Mouse (Mus musculus): Measurements from ENCODE around the gene Pcp4. TPM values are rescaled to one million over a fixed set of nuclear protein-coding genes. Genes with fewer than 3 reads are reported as not detected.
"Not testable (repeated sequence)": the region's sequence is repeated elsewhere in the genome, so short reads cannot be mapped to it uniquely, and the experiment has no call there.

Gene Pcp4
- 0.33 TPM in 1 of 2 replicates, not detected in the other for polyA plus RNA-seq (2016; fragmentation: Nextera tagmentation; extraction: Ambion mirVana)

GRCm38 (mm10) chr16:96467445-96467844 is at the start of gene Pcp4:
TSS of gene Pcp4 (plus strand) at chr16:96467606.
- Histone ChIP-seq H3K27me3 (replicated peaks) (0 out of 2 replicates have a peak, but pooled peaks cover 4% of the 10 kb centered on the region), H3K4me3 (no peak within 1 kb of the TSS), H3K9ac (no peak within 1 kb of the TSS), H3K36me3 (no peaks in the 10 kb centered on the region), H3K4me2 (no peak within 1 kb of the TSS), H3K4me1 (no peaks in the 10 kb centered on the region), H3K27ac (no peak within 1 kb of the TSS), H3K9me3 (replicated peaks) (no peaks in the 10 kb centered on the region)
- no peak for ATAC-seq
- WGBS (ENCODE audit: insufficient replicate concordance): 12% methylated on average over 8 of the region's 8 CpGs

DNA sequence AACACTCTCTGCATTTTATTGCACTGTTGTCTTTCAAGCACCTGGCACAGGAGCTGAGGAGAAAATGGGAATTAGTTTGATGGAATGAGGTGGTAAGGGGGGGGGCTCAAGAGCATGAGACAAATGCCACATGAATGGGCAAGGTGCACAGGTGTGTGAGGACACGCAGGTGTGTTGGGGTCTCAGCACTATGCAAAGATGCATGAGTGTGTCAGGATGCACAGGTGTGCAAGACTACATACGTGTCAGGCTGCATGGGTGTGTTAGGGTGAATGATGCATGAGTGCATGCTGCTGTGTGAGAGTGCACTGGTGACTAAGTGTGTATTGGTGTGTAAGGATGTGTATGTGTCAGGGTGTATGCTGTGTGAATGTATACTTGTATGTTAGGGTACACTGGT is 42.4 kb upstream of the Pcp4 start:
- 62% methylated on average over 2 of the region's 2 CpGs for WGBS (ENCODE audit: insufficient replicate concordance)
- H3K27me3 ChIP-seq (replicated peaks): 0 out of 2 replicates have a peak, but pooled peaks cover 5% of the 10 kb centered on the region
- no peak overlapping the region for H3K4me3 ChIP-seq

DNA sequence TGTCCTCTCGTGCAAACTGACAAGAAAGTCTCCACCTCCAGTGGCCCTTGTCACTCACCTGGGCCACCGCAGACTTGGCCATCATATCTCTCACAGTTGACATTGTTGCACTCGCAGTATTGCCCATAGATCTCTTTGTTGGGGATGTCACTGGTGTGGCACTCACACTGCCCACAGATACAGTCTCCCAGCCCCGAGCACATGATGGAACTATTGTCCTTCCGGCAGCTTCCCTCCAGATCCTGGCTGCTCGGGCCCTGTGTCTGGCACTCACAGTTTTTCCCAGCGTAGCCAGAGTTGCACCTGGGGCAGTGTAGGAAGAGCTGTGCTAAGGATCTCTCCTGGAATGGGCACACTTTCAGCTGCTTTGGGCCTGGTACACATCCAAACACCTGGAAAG is 40.7 kb upstream of the Pcp4 start:
- Histone ChIP-seq H3K4me2 (no peak overlapping the region), H3K4me1 (no peaks in the 10 kb centered on the region)
- 61% methylated on average over 7 of the region's 7 CpGs for WGBS (ENCODE audit: insufficient replicate concordance)

More for the DNA sequence above, 42.4 kb upstream of the Pcp4 start:
- Histone ChIP-seq H3K27ac (no peak overlapping the region), H3K4me2 (no peak overlapping the region), H3K9ac (no peak overlapping the region), H3K36me3 (no peaks in the 10 kb centered on the region), H3K9me3 (replicated peaks) (no peaks in the 10 kb centered on the region), H3K4me1 (no peaks in the 10 kb centered on the region)
- no peak for ATAC-seq

GRCm38 (mm10) chr16:96429046-96429445 is 38.4 kb upstream of the Pcp4 start:
- Histone ChIP-seq H3K36me3 (no peaks in the 10 kb centered on the region), H3K4me1 (no peaks in the 10 kb centered on the region), H3K9ac (no peak overlapping the region), H3K27me3 (replicated peaks) (0 out of 2 replicates have a peak, but pooled peaks cover 5% of the 10 kb centered on the region), H3K4me3 (no peak overlapping the region), H3K27ac (no peak overlapping the region), H3K9me3 (replicated peaks) (no peaks in the 10 kb centered on the region), H3K4me2 (no peak overlapping the region)
- 39% methylated on average over 3 of the region's 3 CpGs for WGBS (ENCODE audit: insufficient replicate concordance)
- no peak for ATAC-seq

More for the DNA sequence above, 40.7 kb upstream of the Pcp4 start:
- H3K4me3 ChIP-seq: no peak overlapping the region
- no peak overlapping the region for H3K27ac ChIP-seq
- H3K9me3 ChIP-seq (replicated peaks): no peaks in the 10 kb centered on the region
- H3K27me3 ChIP-seq (replicated peaks): 0 out of 2 replicates have a peak, but pooled peaks cover 5% of the 10 kb centered on the region
- no peaks in the 10 kb centered on the region for H3K36me3 ChIP-seq
- ATAC-seq: no peak
- H3K9ac ChIP-seq: no peak overlapping the region

DNA sequence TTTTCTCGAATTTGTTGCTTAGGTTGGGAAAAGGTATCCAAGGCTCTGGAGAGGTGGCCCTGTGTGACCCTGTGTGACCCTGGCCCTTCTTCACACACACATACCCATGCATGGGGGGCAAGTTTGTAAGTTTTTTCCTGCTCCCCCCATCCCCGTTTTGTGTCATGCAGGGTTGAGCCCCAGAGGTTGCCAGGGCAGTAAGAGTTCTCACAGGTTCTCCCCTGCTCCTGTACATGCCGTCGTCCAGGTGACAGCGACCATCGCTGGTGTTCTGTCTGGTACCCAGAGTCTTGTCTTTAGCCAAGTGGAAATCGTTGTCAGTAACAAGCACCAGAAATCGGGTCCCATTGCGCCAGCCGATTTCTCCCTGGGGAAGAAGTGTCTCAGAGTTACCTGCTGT is 34.1 kb upstream of the Pcp4 start:
- no peaks in the 10 kb centered on the region for H3K9me3 ChIP-seq (replicated peaks)
- no peak for ATAC-seq
- WGBS (ENCODE audit: insufficient replicate concordance): 73% methylated on average over 10 of the region's 10 CpGs
- H3K4me2 ChIP-seq: no peak overlapping the region
- H3K9ac ChIP-seq: no peak overlapping the region
- no peak overlapping the region for H3K27ac ChIP-seq
- H3K4me1 ChIP-seq: no peaks in the 10 kb centered on the region
- no peaks in the 10 kb centered on the region for H3K36me3 ChIP-seq
- no peak overlapping the region for H3K4me3 ChIP-seq
- H3K27me3 ChIP-seq (replicated peaks): 0 out of 2 replicates have a peak, but pooled peaks cover 5% of the 10 kb centered on the region

DNA sequence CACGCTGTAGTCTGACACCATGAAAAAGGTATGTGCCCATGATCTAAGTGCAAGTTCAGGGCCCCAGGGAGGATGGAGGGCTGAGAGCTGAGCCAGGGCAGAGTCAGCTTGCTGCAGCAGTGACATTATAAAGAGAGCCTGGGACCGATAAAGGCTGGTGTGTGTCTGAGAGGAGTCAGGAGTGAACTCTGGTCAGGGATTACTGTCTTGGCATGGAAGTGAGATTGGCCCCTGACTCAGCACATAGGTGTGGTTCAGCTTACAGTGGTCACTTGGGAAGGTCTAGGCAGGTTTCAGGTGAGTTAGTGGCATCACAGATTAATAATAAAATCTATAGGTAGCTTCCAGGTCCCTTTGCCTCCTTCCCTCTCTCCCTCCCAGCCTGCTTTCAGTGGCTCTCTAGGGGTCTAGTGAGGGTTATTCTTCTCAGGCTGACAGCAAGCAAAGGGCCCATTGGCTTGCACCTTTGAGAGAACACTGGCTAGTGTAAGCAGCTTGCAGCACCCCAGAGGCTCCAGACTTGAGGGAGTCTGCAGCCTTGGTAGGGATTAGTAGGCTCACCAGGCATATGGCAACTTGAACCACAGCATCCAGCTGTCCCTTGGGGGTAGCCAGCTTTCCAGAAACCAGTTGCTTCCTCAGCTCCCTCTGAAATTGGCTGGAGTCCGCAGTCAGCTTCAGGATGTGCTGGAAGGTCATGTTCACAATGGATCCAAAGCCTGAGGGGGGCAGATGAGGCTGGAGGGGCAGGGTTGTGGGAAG is 33.2 kb upstream of the Pcp4 start:
- Histone ChIP-seq H3K4me2 (no peak overlapping the region), H3K9ac (no peak overlapping the region), H3K36me3 (no peaks in the 10 kb centered on the region), H3K27ac (no peak overlapping the region), H3K4me1 (no peaks in the 10 kb centered on the region), H3K9me3 (replicated peaks) (no peaks in the 10 kb centered on the region), H3K27me3 (replicated peaks) (0 out of 2 replicates have a peak, but pooled peaks cover 3% of the 10 kb centered on the region), H3K4me3 (no peak overlapping the region)
- no peak for ATAC-seq
- WGBS (ENCODE audit: insufficient replicate concordance): 50% methylated on average over 3 of the region's 3 CpGs

DNA sequence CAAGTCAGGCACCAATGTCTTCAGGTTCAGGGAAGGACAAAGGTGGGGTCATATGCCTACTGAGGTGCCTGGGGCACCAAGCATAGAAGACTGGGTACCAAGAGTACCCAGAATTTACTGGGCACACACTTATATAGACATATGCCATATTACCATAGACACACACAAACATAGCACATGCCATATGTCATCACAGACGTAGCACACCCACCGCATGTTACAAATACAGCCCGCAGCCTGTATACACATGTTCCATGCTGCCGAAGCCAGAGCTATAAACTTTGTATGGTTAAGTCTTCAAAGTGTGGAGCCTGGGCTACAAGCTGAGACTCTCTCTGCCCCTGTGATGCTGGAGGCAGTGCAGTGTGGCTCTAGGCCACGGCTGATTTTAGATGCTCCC is 28.5 kb upstream of the Pcp4 start:
- Histone ChIP-seq H3K27me3 (replicated peaks) (no peaks in the 10 kb centered on the region), H3K4me3 (no peak overlapping the region), H3K9me3 (replicated peaks) (no peaks in the 10 kb centered on the region), H3K4me1 (no peaks in the 10 kb centered on the region), H3K4me2 (no peak overlapping the region), H3K27ac (no peak overlapping the region), H3K9ac (no peak overlapping the region), H3K36me3 (no peaks in the 10 kb centered on the region)
- WGBS (ENCODE audit: insufficient replicate concordance): 76% methylated on average over 5 of the region's 5 CpGs
- no peak for ATAC-seq

- Histone ChIP-seq H3K4me3 (no peak overlapping the region), H3K4me1 (no peaks in the 10 kb centered on the region), H3K27me3 (replicated peaks) (no peaks in the 10 kb centered on the region), H3K36me3 (no peaks in the 10 kb centered on the region), H3K27ac (no peak overlapping the region), H3K4me2 (no peak overlapping the region), H3K9me3 (replicated peaks) (no peaks in the 10 kb centered on the region), H3K9ac (no peak overlapping the region)
- 29% methylated on average over 4 of the region's 4 CpGs for WGBS (ENCODE audit: insufficient replicate concordance)
- ATAC-seq: peak; percentile 36; the same call in 1 of the 2 replicates
Observed at GRCm38 (mm10) chr16:96439682-96440081, 27.7 kb upstream of the Pcp4 start.

DNA sequence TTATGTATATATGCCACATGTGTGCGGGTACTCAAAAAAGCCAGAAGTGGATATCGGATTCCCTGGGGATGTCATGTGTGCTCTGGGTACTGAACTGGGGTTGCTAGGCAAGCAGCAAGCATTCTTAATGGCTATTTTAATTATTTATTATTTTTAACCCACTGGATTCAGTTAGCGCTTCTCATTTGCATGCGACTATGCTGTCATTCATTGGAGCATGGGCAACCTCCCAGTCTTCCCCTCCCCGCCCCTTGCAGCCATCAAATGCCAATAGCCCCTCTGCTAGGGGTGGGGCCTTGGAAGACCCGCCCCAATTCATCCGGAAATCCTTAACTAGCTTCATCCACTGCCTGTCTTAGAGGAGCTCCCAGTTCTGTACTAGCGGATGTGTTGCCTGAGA is 26.5 kb upstream of the Pcp4 start:
- no peak overlapping the region for H3K9ac ChIP-seq
- ATAC-seq: no peak
- no peak overlapping the region for H3K4me3 ChIP-seq
- H3K36me3 ChIP-seq: no peaks in the 10 kb centered on the region
- H3K27ac ChIP-seq: no peak overlapping the region
- H3K9me3 ChIP-seq (replicated peaks): no peaks in the 10 kb centered on the region
- no peak overlapping the region for H3K4me2 ChIP-seq
- 75% methylated on average over 8 of the region's 8 CpGs for WGBS (ENCODE audit: insufficient replicate concordance)
- H3K4me1 ChIP-seq: no peaks in the 10 kb centered on the region
- no peaks in the 10 kb centered on the region for H3K27me3 ChIP-seq (replicated peaks)

- Histone ChIP-seq H3K4me2 (no peak overlapping the region), H3K4me1 (no peaks in the 10 kb centered on the region), H3K36me3 (no peaks in the 10 kb centered on the region), H3K9ac (no peak overlapping the region), H3K27me3 (replicated peaks) (no peaks in the 10 kb centered on the region), H3K9me3 (replicated peaks) (no peaks in the 10 kb centered on the region), H3K27ac (no peak overlapping the region), H3K4me3 (no peak overlapping the region)
- no peak for ATAC-seq
- WGBS (ENCODE audit: insufficient replicate concordance): 63% methylated on average over 3 of the region's 3 CpGs
Observed at GRCm38 (mm10) chr16:96441826-96442225, 25.6 kb upstream of the Pcp4 start.

GRCm38 (mm10) chr16:96443468-96443867 is 23.9 kb upstream of the Pcp4 start, which contains the start of gene Itgb2l:
TSS of gene Itgb2l (minus strand) at chr16:96443619.
- H3K4me1 ChIP-seq: no peaks in the 10 kb centered on the region
- H3K4me3 ChIP-seq: no peak within 1 kb of the TSS
- no peaks in the 10 kb centered on the region for H3K9me3 ChIP-seq (replicated peaks)
- H3K9ac ChIP-seq: no peak within 1 kb of the TSS
- ATAC-seq: no peak
- no peak within 1 kb of the TSS for H3K4me2 ChIP-seq
- H3K36me3 ChIP-seq: no peaks in the 10 kb centered on the region
- no peaks in the 10 kb centered on the region for H3K27me3 ChIP-seq (replicated peaks)
- H3K27ac ChIP-seq: no peak within 1 kb of the TSS
- 43% methylated on average over 2 of the region's 2 CpGs for WGBS (ENCODE audit: insufficient replicate concordance)

DNA sequence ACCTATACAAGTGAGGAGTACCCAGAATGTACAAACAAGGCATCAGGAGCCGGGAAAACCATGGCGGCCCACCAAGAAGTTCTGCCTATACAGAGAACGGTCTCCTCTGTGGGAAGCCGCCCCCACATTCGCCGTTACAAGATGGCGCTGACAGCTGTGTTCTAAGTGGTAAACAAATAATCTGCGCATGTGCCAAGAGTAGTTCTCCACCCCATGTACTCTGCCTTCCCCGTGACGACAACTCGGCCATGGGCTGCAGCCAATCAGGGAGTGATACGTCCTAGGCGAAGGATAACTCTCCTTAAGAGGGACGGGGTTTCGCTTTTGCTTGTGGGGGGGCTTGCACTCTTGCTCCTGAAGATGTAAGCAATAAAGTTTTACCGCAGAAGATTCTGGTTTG is 16.5 kb upstream of the Pcp4 start:
- H3K9me3 ChIP-seq (replicated peaks); H3K36me3 ChIP-seq; H3K27ac ChIP-seq; H3K4me1 ChIP-seq; H3K9ac ChIP-seq; H3K4me3 ChIP-seq; H3K27me3 ChIP-seq (replicated peaks); H3K4me2 ChIP-seq; ATAC-seq: not testable (repeated sequence)
- WGBS (ENCODE audit: insufficient replicate concordance): 75% methylated on average over 16 of the region's 16 CpGs

All from liver, embryonic 12.5 days (tissue).